Mouse (Mus musculus) cortical plate, adult 2 months (tissue): ENCODE measurements around the gene Strn3.

Experiments used
- CTCF ChIP-seq: fragments of 200-500 bp; IDR thresholded peaks from 2 replicates; pipeline ENCODE4 v1.5.1; 2011; ENCODE audit warnings: mild to moderate bottlenecking, control low read depth, low read length; ENCODE audit not compliant: insufficient read depth; ENCODE audit errors: extremely low read depth
- POLR2A ChIP-seq: fragments of 200-500 bp; IDR thresholded peaks from 2 replicates; pipeline ENCODE4 v1.6.1; 2011; ENCODE audit warnings: mild to moderate bottlenecking, low read length, control low read depth; ENCODE audit not compliant: insufficient read depth; ENCODE audit errors: extremely low read depth

DNA sequence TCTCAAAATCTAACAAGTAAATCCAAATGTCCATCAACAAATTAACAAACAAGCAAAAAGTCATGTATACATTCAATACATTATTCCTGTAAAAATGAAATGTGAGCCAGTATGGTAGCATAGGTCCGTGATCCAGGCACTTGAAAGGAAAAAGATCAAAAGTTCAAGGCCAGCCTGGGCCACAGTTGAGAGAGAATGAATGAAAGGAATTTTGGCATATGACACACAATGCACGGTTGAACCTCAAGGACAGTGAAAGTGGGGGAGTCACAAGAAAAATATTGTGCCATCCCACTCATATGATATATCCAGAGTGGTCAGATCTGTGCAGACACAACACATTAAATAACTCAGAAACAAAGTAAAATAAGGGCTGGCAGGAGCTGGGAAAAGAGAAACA is 15.3 kb downstream of the Strn3 start:
- no peak for TF ChIP-seq CTCF
- TF ChIP-seq POLR2A = no peak
